Mouse (Mus musculus): ENCODE measurements around the gene Odf4.

The Odf4 gene

GRCm38 (mm10) chr11:68902367-68902766 lies 24.5 kb downstream of the Odf4 start:
- DNase-seq (ENCODE audit: low spot score) = no peak

GRCm38 (mm10) chr11:68902047-68902364 lies 24.9 kb downstream of the Odf4 start:
- no peak for DNase-seq (ENCODE audit: low spot score)

GRCm38 (mm10) chr11:68901351-68902046 lies 25.4 kb downstream of the Odf4 start, which contains the start of gene Rpl26:
TSS of gene Rpl26 (plus strand) at chr11:68901583.
- DNase-seq (ENCODE audit: low spot score) = peak; percentile 100

GRCm38 (mm10) chr11:68900519-68901350 lies 26.1 kb downstream of the Odf4 start:
- no peak for DNase-seq (ENCODE audit: low spot score)

- no peak for DNase-seq (ENCODE audit: low spot score)
Measured at GRCm38 (mm10) chr11:68899815-68900214, 27.1 kb downstream of the Odf4 start.

- no peak for DNase-seq (ENCODE audit: low spot score)
Measured at GRCm38 (mm10) chr11:68898790-68899189, 28.1 kb downstream of the Odf4 start.

GRCm38 (mm10) chr11:68897838-68898237 lies 29.0 kb downstream of the Odf4 start:
- no peak for DNase-seq (ENCODE audit: low spot score)

- no peak for DNase-seq (ENCODE audit: low spot score)
Measured at GRCm38 (mm10) chr11:68897120-68897519, 29.8 kb downstream of the Odf4 start.

GRCm38 (mm10) chr11:68896247-68896646 lies 30.6 kb downstream of the Odf4 start:
- no peak for DNase-seq (ENCODE audit: low spot score)

GRCm38 (mm10) chr11:68893911-68894464 lies 32.9 kb downstream of the Odf4 start:
- DNase-seq (ENCODE audit: low spot score) = no peak

GRCm38 (mm10) chr11:68892233-68892832 lies 34.5 kb downstream of the Odf4 start:
- no peak for DNase-seq (ENCODE audit: low spot score)

GRCm38 (mm10) chr11:68891823-68892222 lies 35.1 kb downstream of the Odf4 start:
- no peak for DNase-seq (ENCODE audit: low spot score)

- no peak for DNase-seq (ENCODE audit: low spot score)
Measured at GRCm38 (mm10) chr11:68890625-68891024, 36.3 kb downstream of the Odf4 start.

GRCm38 (mm10) chr11:68888653-68889052 lies 38.2 kb downstream of the Odf4 start:
- DNase-seq (ENCODE audit: low spot score) = no peak

- DNase-seq (ENCODE audit: low spot score) = no peak
Measured at GRCm38 (mm10) chr11:68888253-68888652, 38.6 kb downstream of the Odf4 start, which contains the start of gene Rnf222. TSS of gene Rnf222 (plus strand) at chr11:68888553.

- DNase-seq (ENCODE audit: low spot score) = no peak
Measured at GRCm38 (mm10) chr11:68886091-68886490, 40.8 kb downstream of the Odf4 start.

- peak; percentile 67 for DNase-seq (ENCODE audit: low spot score)
Measured at GRCm38 (mm10) chr11:68884368-68884767, 42.5 kb downstream of the Odf4 start.

GRCm38 (mm10) chr11:68883843-68884242 lies 43.0 kb downstream of the Odf4 start:
- no peak for DNase-seq (ENCODE audit: low spot score)

GRCm38 (mm10) chr11:68882107-68882506 lies 44.8 kb downstream of the Odf4 start:
- no peak for DNase-seq (ENCODE audit: low spot score)

- no peak for DNase-seq (ENCODE audit: low spot score)
Measured at GRCm38 (mm10) chr11:68878811-68879210, 48.1 kb downstream of the Odf4 start.

- peak; percentile 71 for DNase-seq (ENCODE audit: low spot score)
Measured at GRCm38 (mm10) chr11:68874841-68875240, 52.0 kb downstream of the Odf4 start.
